Mouse (Mus musculus) limb, embryonic 10.5 days (tissue): ENCODE results near the gene Smoc1. TPM values are rescaled to one million over a fixed set of nuclear protein-coding genes. Genes with fewer than 3 reads are reported as not detected.

Source experiments
- DNase-seq: peaks from one replicate; pipeline ENCODE4 v3.0.0-alpha.2; 2017; ENCODE audit warnings: low spot score
- H3K27ac ChIP-seq: fragments of 300-500 bp; sonication (generic); 2 replicates; pipeline ENCODE4 v1.5.1; 2016; ENCODE audit warnings: mild to moderate bottlenecking
- H3K27me3 ChIP-seq: fragments of 300-500 bp; sonication (generic); 2 replicates; pipeline ENCODE4 v1.6.1; 2016; ENCODE audit warnings: low read depth, mild to moderate bottlenecking; ENCODE audit not compliant: poor library complexity, severe bottlenecking
- H3K36me3 ChIP-seq: fragments of 300-500 bp; sonication (generic); 2 replicates; pipeline ENCODE4 v1.6.1; 2016; ENCODE audit warnings: mild to moderate bottlenecking, moderate library complexity
- H3K4me1 ChIP-seq: fragments of 300-500 bp; sonication (generic); 2 replicates; pipeline ENCODE4 v1.6.1; 2016
- H3K4me3 ChIP-seq: fragments of 300-500 bp; sonication (generic); 2 replicates; pipeline ENCODE4 v1.5.1; 2016; ENCODE audit warnings: mild to moderate bottlenecking, moderate library complexity
- H3K9me3 ChIP-seq: fragments of 300-500 bp; sonication (generic); replicated peaks from 2 replicates; pipeline ENCODE4 v1.6.1; 2016; ENCODE audit warnings: mild to moderate bottlenecking
- WGBS: fragments of 180-500 bp; shearing (Covaris S2); methylation state at CpG from one replicate; pipeline ENCODE4 v1.1.7; 2016; 5-methylcytosine and 5-hydroxymethylcytosine counted together
- polyA plus RNA-seq: library from polyadenylated mRNA; unstranded; fragments of >200 nt; fragmentation: Nextera tagmentation; extraction: Ambion mirVana; gene quantifications from 2 replicates; pipeline ENCODE4 v1.2.1, GENCODE M21; 2016

The Smoc1 gene
- polyA plus RNA-seq, 1 experiment from 2014 or later = 24.2 TPM

DNA sequence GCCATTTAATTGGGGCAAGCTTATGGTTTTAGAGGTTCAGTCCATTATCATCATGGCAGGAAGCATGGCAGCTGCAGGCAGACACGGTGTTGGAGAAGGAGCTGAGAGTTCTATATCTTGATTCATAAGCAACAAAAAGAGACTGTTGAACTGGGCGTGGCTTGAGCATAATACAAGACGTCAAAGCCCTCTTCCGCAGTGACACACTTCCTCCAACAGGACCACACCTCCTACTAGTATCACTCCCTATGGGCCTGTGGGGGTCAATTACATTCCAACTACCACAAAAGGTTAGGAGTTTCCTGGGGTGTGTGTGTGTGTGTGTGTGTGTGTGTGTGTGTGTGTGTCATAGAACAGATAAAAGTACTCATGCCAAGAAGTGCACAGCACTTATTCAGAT, 25.7 kb upstream of the Smoc1 start:
- DNase-seq = no peak
- peaks cover 63% of the 10 kb centered on the region for H3K4me1 ChIP-seq

DNA sequence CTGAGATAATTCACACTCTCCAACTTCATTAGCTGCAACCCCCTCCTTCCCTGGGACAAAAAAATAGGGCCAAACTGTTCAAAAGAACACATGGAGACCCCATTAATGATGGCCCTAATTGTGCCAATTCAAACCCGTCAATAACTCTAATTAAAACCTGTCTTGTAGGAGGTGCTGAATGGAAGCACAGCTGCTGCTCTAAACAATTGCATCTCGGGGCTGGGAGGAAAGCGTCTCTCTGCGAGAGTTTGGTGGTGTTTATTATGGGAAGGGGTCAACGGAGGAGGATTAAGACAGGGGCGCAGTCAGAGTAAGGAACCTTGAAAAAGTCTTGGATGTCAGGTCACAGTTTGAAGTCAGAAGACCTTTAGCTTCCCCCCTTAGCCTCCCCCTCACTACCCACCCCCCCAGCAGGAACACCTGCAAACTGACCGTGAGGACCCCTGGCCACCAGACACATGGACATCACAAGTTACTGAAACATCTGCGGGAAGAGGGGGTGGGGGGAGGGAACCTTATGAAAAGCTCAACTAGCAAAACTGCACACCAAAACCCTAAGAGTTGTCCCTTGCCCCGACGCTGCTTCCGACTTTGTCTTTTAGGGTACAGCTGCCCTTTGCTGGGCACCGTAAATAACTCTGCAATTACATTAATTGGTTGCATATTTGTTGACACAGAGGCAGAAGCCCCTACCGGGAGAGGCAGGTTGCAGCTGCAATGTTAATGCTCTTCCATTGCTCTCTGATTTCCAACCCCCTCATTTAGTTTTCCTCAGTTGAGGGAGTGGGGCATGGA, 23.6 kb upstream of the Smoc1 start:
- Histone ChIP-seq H3K27ac (peak overlapping the region; percentile 46; the same call in 1 of the 2 replicates), H3K4me1 (peaks cover 52% of the 10 kb centered on the region), H3K36me3 (no peaks in the 10 kb centered on the region), H3K27me3 (peaks cover 14% of the 10 kb centered on the region), H3K9me3 (no peaks in the 10 kb centered on the region), H3K4me3 (peak overlapping the region; percentile 19; the same call in 1 of the 2 replicates)
- DNase-seq = peak; percentile 58
- WGBS = 4% methylated on average over 13 of the region's 13 CpGs

More for the DNA sequence above, 25.7 kb upstream of the Smoc1 start:
- Histone ChIP-seq H3K27me3 (peaks cover 14% of the 10 kb centered on the region), H3K27ac (no peak overlapping the region), H3K36me3 (0 out of 2 replicates have a peak, but pooled peaks cover 1% of the 10 kb centered on the region), H3K4me3 (no peak overlapping the region), H3K9me3 (no peaks in the 10 kb centered on the region; the same call in 1 of the 2 replicates)
- WGBS = 92% methylated on average over 4 of the region's 4 CpGs

DNA sequence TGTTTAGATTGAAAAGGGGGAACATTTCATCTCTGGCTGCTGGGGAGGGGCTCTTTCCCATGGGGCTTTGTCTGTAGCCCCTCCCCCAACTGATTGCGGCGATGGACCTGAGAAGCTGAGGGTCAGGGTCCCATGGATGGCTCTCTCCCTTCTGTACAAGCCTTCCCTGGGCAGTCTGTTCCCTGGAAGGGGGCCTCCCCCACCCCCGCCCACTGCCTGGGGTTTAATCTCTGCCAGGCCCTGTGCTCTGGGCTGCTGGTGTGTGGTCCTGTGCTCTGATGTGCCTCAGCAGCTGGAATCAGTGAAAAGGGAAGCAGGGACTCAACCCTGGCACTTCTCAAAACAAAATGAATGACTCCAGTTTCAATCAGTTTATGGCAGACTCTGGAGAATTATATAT, 16.8 kb upstream of the Smoc1 start:
- peak overlapping the region; percentile 31 for H3K4me3 ChIP-seq
- WGBS = 5% methylated on average over 3 of the region's 3 CpGs
- H3K4me1 ChIP-seq = peaks cover 25% of the 10 kb centered on the region
- peak overlapping the region; percentile 72 for H3K27ac ChIP-seq
- DNase-seq = peak; percentile 70
- 0 out of 2 replicates have a peak, but pooled peaks cover 5% of the 10 kb centered on the region for H3K27me3 ChIP-seq
- H3K36me3 ChIP-seq = no peaks in the 10 kb centered on the region
- no peaks in the 10 kb centered on the region for H3K9me3 ChIP-seq

- no peak overlapping the region for H3K27ac ChIP-seq
- no peaks in the 10 kb centered on the region for H3K36me3 ChIP-seq
- DNase-seq = no peak
- no peak overlapping the region for H3K4me3 ChIP-seq
- no peaks in the 10 kb centered on the region for H3K9me3 ChIP-seq
- H3K4me1 ChIP-seq = peaks cover 25% of the 10 kb centered on the region
- H3K27me3 ChIP-seq = 0 out of 2 replicates have a peak, but pooled peaks cover 5% of the 10 kb centered on the region
- 85% methylated on average over 2 of the region's 2 CpGs for WGBS
These were observed 14.6 kb upstream of the Smoc1 start for GRCm38 (mm10) chr12:81011994-81012393.

- Histone ChIP-seq H3K4me3 (no peak overlapping the region), H3K36me3 (no peaks in the 10 kb centered on the region), H3K4me1 (peaks cover 28% of the 10 kb centered on the region), H3K27me3 (0 out of 2 replicates have a peak, but pooled peaks cover 5% of the 10 kb centered on the region), H3K9me3 (no peaks in the 10 kb centered on the region), H3K27ac (no peak overlapping the region)
- no peak for DNase-seq
- 82% methylated on average over 11 of the region's 11 CpGs for whole genome bisulfite sequencing
These were observed 13.1 kb upstream of the Smoc1 start for GRCm38 (mm10) chr12:81013496-81013895.

DNA sequence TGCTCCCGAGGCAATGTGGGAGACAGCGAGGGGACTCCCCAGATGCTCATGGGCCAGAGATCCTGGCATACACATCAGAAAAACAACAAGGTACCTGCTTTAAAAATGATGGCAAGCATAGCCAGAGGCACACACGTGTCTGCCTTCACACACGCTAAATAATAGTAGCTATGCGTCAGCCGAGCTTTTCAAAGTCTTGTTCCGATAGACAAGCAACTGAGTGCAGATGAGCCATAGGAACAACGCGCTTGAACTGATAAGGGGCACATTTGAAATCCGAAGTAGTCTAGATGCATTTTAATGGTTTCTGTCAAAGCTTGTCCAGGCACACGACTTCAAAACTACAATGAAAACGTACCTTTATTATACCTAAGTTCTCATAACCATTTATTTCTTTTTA, 9.0 kb upstream of the Smoc1 start:
- H3K27me3 ChIP-seq = no peaks in the 10 kb centered on the region
- no peaks in the 10 kb centered on the region for H3K9me3 ChIP-seq
- H3K4me1 ChIP-seq = peaks cover 9% of the 10 kb centered on the region
- no peak overlapping the region for H3K4me3 ChIP-seq
- H3K27ac ChIP-seq = no peak overlapping the region
- WGBS = 94% methylated on average over 12 of the region's 12 CpGs
- H3K36me3 ChIP-seq = no peaks in the 10 kb centered on the region
- no peak for DNase-seq

- Histone ChIP-seq H3K9me3 (no peaks in the 10 kb centered on the region), H3K27ac (peak overlapping the region; percentile 38; the same call in 1 of the 2 replicates), H3K36me3 (no peaks in the 10 kb centered on the region), H3K4me1 (peaks cover 9% of the 10 kb centered on the region), H3K4me3 (peak overlapping the region; percentile 12), H3K27me3 (no peaks in the 10 kb centered on the region)
- 82% methylated on average over 20 of the region's 20 CpGs for WGBS
- DNase-seq = no peak
These were observed 7.9 kb upstream of the Smoc1 start for GRCm38 (mm10) chr12:81018516-81019279.

DNA sequence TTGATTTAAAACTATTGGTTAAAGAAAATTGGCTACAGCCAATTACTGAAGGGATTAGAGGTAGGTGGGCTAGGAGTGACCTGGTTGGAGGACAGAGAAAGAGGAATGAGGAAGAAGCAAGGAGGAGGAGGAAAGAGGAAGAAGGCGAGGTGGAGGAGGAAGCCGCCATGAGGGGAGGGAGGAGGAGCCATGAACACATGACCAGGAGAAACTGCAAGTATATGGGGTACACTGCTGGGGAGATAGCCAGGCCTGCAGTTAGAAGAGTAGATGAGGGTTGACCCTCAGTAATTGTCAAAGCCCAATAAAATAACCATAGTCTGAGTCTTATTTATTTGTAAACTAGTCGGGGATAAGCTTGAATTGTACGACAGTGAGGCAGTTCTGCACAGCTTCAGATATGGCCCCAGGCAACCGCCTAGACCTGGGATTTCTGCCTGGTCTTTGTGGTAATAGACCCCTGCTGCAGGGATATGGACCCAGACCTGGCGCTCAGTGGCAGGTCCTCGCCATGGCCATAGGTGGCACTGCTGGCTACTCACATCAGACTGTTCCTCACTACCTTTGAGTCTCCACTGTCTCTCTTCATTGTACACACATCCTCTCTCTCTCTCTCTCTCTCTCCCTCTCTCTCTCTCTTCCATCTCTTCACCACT, 7.2 kb upstream of the Smoc1 start:
- WGBS = 90% methylated on average over 7 of the region's 7 CpGs
- Histone ChIP-seq H3K27me3 (no peaks in the 10 kb centered on the region), H3K4me3 (no peak overlapping the region), H3K27ac (no peak overlapping the region), H3K36me3 (no peaks in the 10 kb centered on the region), H3K4me1 (peaks cover 9% of the 10 kb centered on the region), H3K9me3 (no peaks in the 10 kb centered on the region)
- DNase-seq = no peak

- peaks cover 40% of the 10 kb centered on the region for H3K4me1 ChIP-seq
- no peak for DNase-seq
- H3K27me3 ChIP-seq = peaks cover 28% of the 10 kb centered on the region
- H3K27ac ChIP-seq = no peak overlapping the region
- 91% methylated on average over 7 of the region's 7 CpGs for WGBS
- no peak overlapping the region for H3K4me3 ChIP-seq
- no peaks in the 10 kb centered on the region for H3K9me3 ChIP-seq
- H3K36me3 ChIP-seq = no peaks in the 10 kb centered on the region
These were observed 2.2 kb upstream of the Smoc1 start for GRCm38 (mm10) chr12:81024407-81024806.

- 77% methylated on average over 2 of the region's 2 CpGs for WGBS
- DNase-seq = no peak
- H3K27me3 ChIP-seq = peaks cover 33% of the 10 kb centered on the region
- no peak overlapping the region for H3K27ac ChIP-seq
- no peaks in the 10 kb centered on the region for H3K9me3 ChIP-seq
- H3K4me1 ChIP-seq = peaks cover 46% of the 10 kb centered on the region
- H3K4me3 ChIP-seq = no peak overlapping the region
- H3K36me3 ChIP-seq = no peaks in the 10 kb centered on the region
These were observed 1.6 kb upstream of the Smoc1 start for GRCm38 (mm10) chr12:81024993-81025392.

- DNase-seq = no peak
- Histone ChIP-seq H3K4me1 (peaks cover 56% of the 10 kb centered on the region), H3K9me3 (no peaks in the 10 kb centered on the region), H3K27me3 (peaks cover 43% of the 10 kb centered on the region), H3K27ac (peak overlapping the region; percentile 83), H3K4me3 (peak overlapping the region; percentile 79), H3K36me3 (peaks cover 10% of the 10 kb centered on the region)
- WGBS = 2% methylated on average over 45 of the region's 45 CpGs
These were observed 661 bp downstream of the Smoc1 start for GRCm38 (mm10) chr12:81026995-81027942.
